Mouse (Mus musculus) large intestine, adult 2 months (tissue): ENCODE results near the gene Tfb2m. TPM values are rescaled to one million over a fixed set of nuclear protein-coding genes. Genes with fewer than 3 reads are reported as not detected.
A peak's percentile ranks its signal among the peaks of the same experiment; 100 is the strongest.

Source experiments
- DNase-seq: peaks from one replicate; pipeline ENCODE4 v3.0.0-alpha.2; 2012; ENCODE audit warnings: low read depth, low spot score
- WGBS: fragments of 180-500 bp; shearing (Covaris S2); methylation state at CpG from one replicate; pipeline ENCODE4 v1.1.7; 2018; 5-methylcytosine and 5-hydroxymethylcytosine counted together
- polyA plus RNA-seq: library from polyadenylated mRNA; depleted of rRNA; stranded (reverse); fragments of >200 nt; gene quantifications from 2 replicates; pipeline ENCODE4 v1.2.3, GENCODE M21; 2012; rRNA removed

Tfb2m gene
- 6.3 and 7.0 TPM in 2 replicates for polyA plus RNA-seq

- peak; percentile 98 for DNase-seq
- under 1% methylated on average over 69 of the region's 69 CpGs for WGBS
Observed at GRCm38 (mm10) chr1:179545768-179546550, at the start of gene Tfb2m, which contains the start of gene Cnst. Gene Tfb2m, minus strand, starts transcription at chr1:179546267. Gene Cnst, plus strand, starts transcription at chr1:179546370.

GRCm38 (mm10) chr1:179592972-179593371, 46.9 kb upstream of the Tfb2m start:
- no peak for DNase-seq
- WGBS: 87% methylated on average over 7 of the region's 7 CpGs

DNA sequence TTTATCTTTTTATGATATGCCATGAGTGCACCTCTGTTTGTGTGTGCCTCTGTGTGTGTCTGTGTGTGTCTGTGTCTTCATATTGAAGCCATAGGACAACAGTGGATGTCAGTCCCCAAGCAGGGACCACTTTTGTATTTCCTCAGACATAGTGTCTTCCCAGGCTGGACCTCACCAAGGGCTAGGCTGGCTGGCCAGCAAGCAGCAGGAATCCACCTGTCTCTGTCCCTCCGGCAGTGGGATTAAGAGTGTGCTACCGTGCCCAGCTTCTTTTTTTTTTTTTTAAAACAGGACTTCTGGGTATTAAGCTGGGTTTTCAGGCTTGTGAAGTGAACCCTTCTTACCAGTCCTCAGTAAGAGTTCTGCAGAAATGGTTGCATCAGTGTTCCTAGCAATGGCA, 46.1 kb upstream of the Tfb2m start:
- WGBS: 91% methylated on average over 2 of the region's 2 CpGs
- no peak for DNase-seq

GRCm38 (mm10) chr1:179591639-179592038, 45.6 kb upstream of the Tfb2m start:
- WGBS: 69% methylated on average over 12 of the region's 12 CpGs
- no peak for DNase-seq

- WGBS: 67% methylated on average over 4 of the region's 4 CpGs
- no peak for DNase-seq
Observed at GRCm38 (mm10) chr1:179588230-179588629, 42.2 kb upstream of the Tfb2m start.

DNA sequence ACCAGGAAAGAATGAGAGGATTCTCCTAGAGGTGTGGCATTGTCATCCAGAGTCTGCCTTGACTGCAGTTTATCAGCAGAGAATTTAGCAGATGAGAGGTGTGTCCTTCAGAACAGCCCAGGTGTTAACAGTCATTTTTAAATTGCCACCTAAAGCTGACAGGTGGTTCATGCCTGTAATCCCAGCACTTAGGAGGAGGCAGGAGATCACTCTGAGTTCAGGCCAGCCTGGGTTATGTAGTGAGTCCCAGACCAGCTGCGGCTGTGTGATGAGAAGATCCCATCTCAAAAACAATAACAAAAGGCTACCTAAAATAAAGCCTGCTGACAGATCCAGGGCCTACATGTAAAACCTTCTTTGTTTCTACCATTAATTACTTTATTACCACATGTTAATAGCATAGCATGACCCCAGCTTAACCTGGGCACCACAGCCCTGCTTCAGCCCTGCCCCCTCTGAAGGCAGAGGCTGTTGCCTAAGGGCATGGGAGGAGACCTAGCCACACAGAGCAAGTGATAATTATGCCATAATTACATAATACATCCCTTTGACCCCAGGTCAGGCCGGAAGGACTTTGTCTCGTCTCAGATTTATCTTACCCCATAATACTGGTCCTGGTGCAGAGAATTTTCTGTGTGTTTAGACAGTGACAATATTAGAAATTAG, 40.5 kb upstream of the Tfb2m start:
- no peak for DNase-seq
- WGBS: 35% methylated on average over 3 of the region's 3 CpGs

DNA sequence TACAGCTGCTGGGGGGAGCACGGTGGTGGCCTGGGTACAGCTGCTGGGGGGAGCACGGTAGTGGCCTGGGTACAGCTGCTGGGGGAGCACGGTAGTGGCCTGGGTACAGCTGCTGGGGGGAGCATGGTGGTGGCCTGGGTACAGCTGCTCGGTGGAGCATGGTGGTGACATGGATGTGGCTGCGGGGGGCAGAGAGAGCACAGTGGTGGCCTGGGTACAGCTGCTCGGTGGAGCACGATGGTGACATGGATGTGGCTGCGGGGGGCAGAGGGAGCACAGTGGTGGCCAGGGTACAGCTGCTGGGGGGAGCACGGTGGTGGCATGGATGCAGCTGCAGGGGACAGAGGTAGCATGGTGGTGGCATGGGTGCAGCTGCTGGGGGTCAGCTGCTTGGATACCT, 39.6 kb upstream of the Tfb2m start:
- DNase-seq: no peak
- 74% methylated on average over 9 of the region's 9 CpGs for WGBS

- 92% methylated on average over 4 of the region's 4 CpGs for WGBS
- DNase-seq: no peak
Observed at GRCm38 (mm10) chr1:179584220-179584619, 38.2 kb upstream of the Tfb2m start.

DNA sequence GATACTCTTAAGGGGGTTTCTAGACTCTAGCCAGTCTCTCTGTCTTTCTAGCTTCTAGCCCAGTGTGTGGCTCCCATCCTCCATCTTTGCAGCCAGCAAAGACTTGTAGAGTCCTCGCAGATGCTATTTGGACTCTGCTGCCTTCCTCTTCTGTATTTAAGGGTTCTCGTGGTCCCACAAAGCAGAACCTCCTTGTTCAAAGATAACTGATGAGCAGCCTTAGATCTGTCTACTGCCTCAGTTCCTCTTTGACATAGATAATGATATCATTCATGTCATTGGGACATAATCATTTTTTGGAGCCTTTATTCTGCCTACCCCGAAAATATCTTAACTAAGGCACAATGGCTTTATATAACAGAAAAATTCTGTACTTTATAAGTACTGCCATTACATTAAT, 37.0 kb upstream of the Tfb2m start:
- no peak for DNase-seq
- 94% methylated on average over 3 of the region's 3 CpGs for WGBS

DNA sequence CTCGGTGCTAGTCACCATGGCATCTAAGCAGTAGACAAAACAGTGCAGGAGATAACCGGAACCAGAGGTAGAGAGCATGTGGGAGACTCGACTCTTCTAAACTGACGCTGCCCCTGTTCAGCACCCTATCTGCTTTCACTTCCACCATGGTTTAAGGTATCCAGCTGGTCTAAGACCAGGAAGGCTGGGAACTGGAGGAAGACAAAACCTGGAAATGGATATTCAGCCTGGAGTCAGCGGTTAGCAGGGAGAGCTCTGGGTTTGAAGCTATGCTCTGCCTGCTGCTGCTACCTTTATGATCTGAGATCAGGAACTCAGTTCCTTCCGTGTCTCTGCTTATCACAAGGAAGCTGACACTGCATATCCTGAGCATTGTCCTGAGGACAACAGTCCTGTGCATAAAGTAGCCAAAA, 36.0 kb upstream of the Tfb2m start:
- DNase-seq: no peak
- 11% methylated on average over 6 of the region's 6 CpGs for WGBS

GRCm38 (mm10) chr1:179581422-179581821, 35.4 kb upstream of the Tfb2m start:
- 34% methylated on average over 10 of the region's 10 CpGs for whole genome bisulfite sequencing
- DNase-seq: no peak

GRCm38 (mm10) chr1:179580200-179580599, 34.1 kb upstream of the Tfb2m start:
- WGBS: 22% methylated on average over 8 of the region's 8 CpGs

GRCm38 (mm10) chr1:179578625-179579024, 32.6 kb upstream of the Tfb2m start:
- 69% methylated on average over 6 of the region's 6 CpGs for WGBS
- no peak for DNase-seq

More at GRCm38 (mm10) chr1:179580200-179580599, 34.1 kb upstream of the Tfb2m start:
- no peak for DNase-seq

- WGBS: 53% methylated on average over 6 of the region's 6 CpGs
- DNase-seq: no peak
Observed at GRCm38 (mm10) chr1:179573650-179574206, 27.7 kb upstream of the Tfb2m start.

DNA sequence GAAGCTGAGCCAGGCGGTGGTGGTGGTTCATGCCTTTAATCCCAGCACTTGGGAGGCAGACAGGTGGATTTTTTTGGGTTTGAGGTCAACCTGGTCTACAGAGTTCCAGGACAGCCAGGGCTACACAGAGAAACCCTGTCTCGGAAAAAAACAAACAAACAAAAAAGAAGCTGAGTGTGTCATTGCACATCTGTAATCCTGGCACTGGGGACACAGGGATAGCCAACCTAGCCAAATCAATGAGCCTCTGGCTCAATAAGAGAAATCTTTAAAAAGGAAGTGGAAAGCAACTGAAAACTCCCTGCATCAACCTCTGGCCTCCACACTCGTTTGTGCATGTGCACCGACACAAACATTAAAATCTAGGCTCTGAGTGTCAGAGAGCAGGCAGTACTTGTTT, 25.6 kb upstream of the Tfb2m start:
- WGBS: 83% methylated on average over 4 of the region's 4 CpGs
- DNase-seq: no peak

GRCm38 (mm10) chr1:179570482-179570881, 24.4 kb upstream of the Tfb2m start:
- no peak for DNase-seq
- WGBS: 70% methylated on average over 1 of the region's 1 CpGs

GRCm38 (mm10) chr1:179568690-179569398, 22.8 kb upstream of the Tfb2m start:
- WGBS: 35% methylated on average over 4 of the region's 4 CpGs
- no peak for DNase-seq

DNA sequence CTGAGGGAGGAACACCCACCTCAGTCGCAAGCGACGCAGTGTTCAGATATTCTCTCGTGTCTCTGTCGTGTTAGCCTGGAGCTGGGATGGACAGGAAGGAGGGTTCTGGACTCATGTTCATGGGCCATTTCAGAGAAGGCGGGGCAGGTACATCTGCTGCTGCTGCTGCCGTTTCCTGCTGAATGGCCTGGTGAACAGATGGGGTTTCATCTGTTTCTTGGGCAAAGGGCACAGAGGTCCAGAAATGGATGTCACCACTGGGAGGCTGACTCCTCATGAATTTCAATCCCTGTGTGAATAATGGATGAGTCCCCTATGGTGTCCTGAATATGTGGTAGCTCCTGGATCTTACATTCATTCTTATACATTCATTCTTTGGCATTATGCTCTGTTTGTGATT, 21.5 kb upstream of the Tfb2m start:
- whole genome bisulfite sequencing: 46% methylated on average over 7 of the region's 7 CpGs
- DNase-seq: no peak

GRCm38 (mm10) chr1:179563926-179564325, 17.9 kb upstream of the Tfb2m start:
- WGBS: 80% methylated on average over 5 of the region's 5 CpGs
- DNase-seq: no peak

- no peak for DNase-seq
- 89% methylated on average over 4 of the region's 4 CpGs for WGBS
Observed at GRCm38 (mm10) chr1:179563211-179563610, 17.1 kb upstream of the Tfb2m start.
